In the genomic region with DNA sequence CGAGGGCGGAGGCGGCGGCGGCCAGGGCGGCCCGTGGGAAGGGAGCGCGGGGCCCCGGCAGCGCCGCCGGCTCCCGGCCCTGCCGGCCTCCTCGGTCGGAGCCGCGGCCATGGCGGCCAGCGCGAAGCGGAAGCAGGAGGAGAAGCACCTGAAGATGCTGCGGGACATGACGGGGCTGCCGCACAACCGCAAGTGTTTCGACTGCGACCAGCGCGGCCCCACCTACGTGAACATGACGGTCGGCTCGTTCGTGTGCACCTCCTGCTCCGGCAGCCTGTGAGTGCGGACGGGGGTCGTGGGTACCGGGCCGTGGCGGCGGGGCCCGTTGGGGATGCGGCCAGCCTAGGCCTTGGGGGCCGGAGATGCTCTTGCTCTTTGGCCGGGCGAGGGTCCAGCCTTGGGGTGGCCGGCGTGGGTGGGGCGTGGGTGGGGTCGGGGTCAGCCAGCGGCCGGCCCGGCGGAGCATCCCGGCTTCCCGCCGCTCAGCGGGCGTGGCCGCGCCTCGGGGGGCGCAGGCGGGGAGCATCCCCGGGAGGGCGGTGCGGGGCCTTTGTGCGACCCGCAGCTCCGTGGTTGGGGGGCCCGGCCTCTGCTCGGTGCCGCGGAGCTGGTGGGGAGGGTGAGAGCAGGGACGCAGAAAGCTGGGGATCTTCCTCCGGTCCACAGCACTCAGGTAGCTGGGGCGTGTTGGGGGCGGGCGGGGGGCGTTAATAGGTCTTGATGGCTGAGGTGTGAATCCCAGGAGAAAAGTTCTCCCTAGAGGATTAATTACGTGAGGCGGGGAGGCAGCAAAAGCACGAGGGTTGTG, we compare ENCODE assay signal across 8 mouse cellular contexts. TPM values are rescaled to one million over a fixed set of nuclear protein-coding genes. Genes with fewer than 3 reads are reported as not detected.
A peak's percentile ranks its signal among the peaks of the same experiment; 100 is the strongest.
DNase-seq lines count a peak whose midpoint lies in the region; ATAC-seq lines count a peak whose summit lies in the region.

No protein-coding gene starts in this region.

- peak overlapping the region; percentile 92 for H3K9ac ChIP-seq in forebrain, embryonic 16.5 days (replicated peaks; ENCODE audit: low read depth, low read length)
- H3K9ac ChIP-seq in limb, embryonic 11.5 days (ENCODE audit: low read length) = peak overlapping the region; percentile 90
- peak overlapping the region; percentile 92 for H3K9ac ChIP-seq in midbrain, embryonic 12.5 days (replicated peaks)

- H3K4me3 ChIP-seq in forebrain, embryonic 16.5 days (replicated peaks; ENCODE audit: low read length) = peak overlapping the region; percentile 96
- H3K4me3 ChIP-seq in limb, embryonic 11.5 days (ENCODE audit: low read depth, low read length) = peak overlapping the region; percentile 96
- H3K4me3 ChIP-seq in midbrain, embryonic 12.5 days = peak overlapping the region; percentile 81

- peaks cover 19% of the 10 kb centered on the region for H3K4me1 ChIP-seq in forebrain, embryonic 16.5 days (replicated peaks; ENCODE audit: control insufficient read depth, insufficient read depth, low read length)
- peaks cover 5% of the 10 kb centered on the region for H3K4me1 ChIP-seq in limb, embryonic 11.5 days (ENCODE audit: control insufficient read depth, insufficient read depth, low read length)
- H3K4me1 ChIP-seq in midbrain, embryonic 12.5 days = peaks cover 20% of the 10 kb centered on the region

- under 1% methylated on average over 65 of the region's 86 CpGs for WGBS in forebrain, embryonic 16.5 days
- WGBS in limb, embryonic 11.5 days = under 1% methylated on average over 62 of the region's 86 CpGs
- under 1% methylated on average over 67 of the region's 86 CpGs for WGBS in midbrain, embryonic 12.5 days

- no peaks in the 10 kb centered on the region for H3K27me3 ChIP-seq in forebrain, embryonic 16.5 days (replicated peaks; ENCODE audit: control insufficient read depth, insufficient read depth, low read length)
- no peaks in the 10 kb centered on the region for H3K27me3 ChIP-seq in limb, embryonic 11.5 days (ENCODE audit: control insufficient read depth, insufficient read depth, low read length)
- no peaks in the 10 kb centered on the region for H3K27me3 ChIP-seq in midbrain, embryonic 12.5 days

- H3K9me3 ChIP-seq in forebrain, embryonic 16.5 days (ENCODE audit: control insufficient read depth, low read length) = no peaks in the 10 kb centered on the region
- no peaks in the 10 kb centered on the region for H3K9me3 ChIP-seq in limb, embryonic 11.5 days (ENCODE audit: control insufficient read depth, low read length)
- H3K9me3 ChIP-seq in midbrain, embryonic 12.5 days = no peaks in the 10 kb centered on the region

- peak; percentile 23 for DNase-seq in cerebellum, adult 9-10 months
- DNase-seq in cerebellum, adult 11 months = no peak
- DNase-seq in thymus, adult 18-20 months = peak; percentile 36 to 49
- DNase-seq in thymus, postnatal 36 days = no peak
- no peak for DNase-seq in limb, embryonic 11.5 days (ENCODE audit: low spot score)
- DNase-seq in ovary, postnatal 14 days (ENCODE audit: low spot score) = no peak

- H3K27ac ChIP-seq in forebrain, embryonic 16.5 days (ENCODE audit: low read length) = peak overlapping the region; percentile 78; the same call in 1 of the 2 replicates
- H3K27ac ChIP-seq in limb, embryonic 11.5 days (replicated peaks; ENCODE audit: low read depth, low read length) = peak overlapping the region; percentile 52; the same call in 1 of the 2 replicates
- H3K27ac ChIP-seq in midbrain, embryonic 12.5 days (replicated peaks) = peak overlapping the region; percentile 90

- H3K4me2 ChIP-seq in forebrain, embryonic 16.5 days (ENCODE audit: low read length) = peak overlapping the region; percentile 78
- H3K4me2 ChIP-seq in limb, embryonic 11.5 days (ENCODE audit: low read depth, severe bottlenecking) = peak overlapping the region; percentile 77
- peak overlapping the region; percentile 91 for H3K4me2 ChIP-seq in midbrain, embryonic 12.5 days (replicated peaks)

- no peaks in the 10 kb centered on the region for H3K36me3 ChIP-seq in forebrain, embryonic 16.5 days (ENCODE audit: control insufficient read depth, insufficient read depth)
- H3K36me3 ChIP-seq in limb, embryonic 11.5 days (ENCODE audit: control insufficient read depth, insufficient read depth, low read length) = no peaks in the 10 kb centered on the region
- H3K36me3 ChIP-seq in midbrain, embryonic 12.5 days = 0 out of 2 replicates have a peak, but pooled peaks cover 3% of the 10 kb centered on the region

- peak; percentile 76 for ATAC-seq in forebrain, embryonic 16.5 days
- peak; percentile 78 for ATAC-seq in limb, embryonic 11.5 days (ENCODE audit: insufficient number of reproducible peaks, low FRiP score, low TSS enrichment, low read depth)
- peak; percentile 79 for ATAC-seq in midbrain, embryonic 12.5 days (ENCODE audit: low FRiP score, low read depth)

RNA-seq across cellular contexts. Expression of a gene that starts 0.5 kb away (rescaled TPM):
- 33.7 and 39.9 TPM in 2 replicates for polyA plus RNA-seq in forebrain, embryonic 16.5 days (2015; fragmentation: Nextera tagmentation; extraction: Ambion mirVana)
- polyA plus RNA-seq in limb, embryonic 11.5 days (2014; fragmentation: Nextera tagmentation; extraction: Ambion mirVana) = 39.8 and 42.1 TPM in 2 replicates
- polyA plus RNA-seq in midbrain, embryonic 12.5 days (2016; fragmentation: Nextera tagmentation; extraction: Ambion mirVana) = 40.7 and 45.3 TPM in 2 replicates

Comparison
In these comparisons a context has a peak if more than half of its experiments do, and no peak if none do; other contexts are left out.
1. DNase-seq: peak in cerebellum, adult 9-10 months (single experiment) and thymus, adult 18-20 months (2 of 2); none in cerebellum, adult 11 months (single experiment), thymus, postnatal 36 days (0 of 2), limb, embryonic 11.5 days (single experiment) and ovary, postnatal 14 days (single experiment).
2. Peak in every context shown above with its lines, with median percentiles within 50 percentile points of each other: ATAC-seq, H3K27ac ChIP-seq, H3K4me2 ChIP-seq, H3K4me3 ChIP-seq and H3K9ac ChIP-seq.